Mouse (Mus musculus) stomach, embryonic 14.5 days (tissue): ENCODE measurements around the gene Txlnb. TPM values are rescaled to one million over a fixed set of nuclear protein-coding genes. Genes with fewer than 3 reads are reported as not detected.

Experiments
- ATAC-seq: fragments of 200-750 bp; cut with Nextera tagmentation; 2 replicates; pipeline ENCODE4 v1.8.0; 2017; ENCODE audit warnings: low read depth, moderate TSS enrichment; ENCODE audit not compliant: insufficient number of reproducible peaks, insufficient read depth, low FRiP score
- H3K27ac ChIP-seq: fragments of 300-500 bp; sonication (generic); 2 replicates; pipeline ENCODE4 v1.5.1; 2014; ENCODE audit warnings: mild to moderate bottlenecking, low read length, moderate library complexity, mixed read lengths
- H3K27me3 ChIP-seq: fragments of 300-500 bp; sonication (generic); 2 replicates; pipeline ENCODE4 v1.6.1; 2014; ENCODE audit warnings: low read length, control low read depth, mixed read lengths; ENCODE audit not compliant: control insufficient read depth, insufficient read depth
- H3K36me3 ChIP-seq: fragments of 300-500 bp; sonication (generic); 2 replicates; pipeline ENCODE4 v1.6.1; 2014; ENCODE audit warnings: mild to moderate bottlenecking, control low read depth, low read length, moderate library complexity, mixed read lengths; ENCODE audit not compliant: control insufficient read depth, insufficient read depth
- H3K4me1 ChIP-seq: fragments of 300-500 bp; sonication (generic); 2 replicates; pipeline ENCODE4 v1.6.1; 2014; ENCODE audit warnings: low read length, control low read depth, mixed read lengths; ENCODE audit not compliant: control insufficient read depth, insufficient read depth
- H3K4me2 ChIP-seq: fragments of 300-500 bp; sonication (generic); replicated peaks from 2 replicates; pipeline ENCODE4 v1.6.1; 2014; ENCODE audit warnings: low read depth, low read length, control low read depth
- H3K4me3 ChIP-seq: fragments of 300-500 bp; sonication (generic); 2 replicates; pipeline ENCODE4 v1.5.1; 2014; ENCODE audit warnings: low read depth, low read length, control low read depth
- H3K9ac ChIP-seq: fragments of 300-500 bp; sonication (generic); replicated peaks from 2 replicates; pipeline ENCODE4 v1.6.1; 2014; ENCODE audit warnings: low read depth, mild to moderate bottlenecking, control low read depth, low read length, moderate library complexity, mixed read lengths
- H3K9me3 ChIP-seq: fragments of 300-500 bp; sonication (generic); 2 replicates; pipeline ENCODE4 v1.6.1; 2016; ENCODE audit warnings: low read depth, low read length, control low read depth; ENCODE audit not compliant: control insufficient read depth
- WGBS: fragments of 180-500 bp; shearing (Covaris S2); extraction: QIAGEN DNeasy Blood & Tissue Kit; methylation state at CpG from one replicate; pipeline ENCODE4 v1.1.7; 2014; 5-methylcytosine and 5-hydroxymethylcytosine counted together
- polyA plus RNA-seq: library from polyadenylated mRNA; unstranded; fragments of >200 nt; fragmentation: Nextera tagmentation; extraction: Ambion mirVana; gene quantifications from 2 replicates; pipeline ENCODE4 v1.2.1, GENCODE M21; 2014

The Txlnb gene
- 0.77 and 1.2 TPM in 2 replicates for polyA plus RNA-seq

GRCm38 (mm10) chr10:17795767-17796631 is at the start of gene Txlnb:
Gene Txlnb, plus strand, starts transcription at chr10:17796226.
- Histone ChIP-seq H3K27ac (peak within 1 kb of the TSS; percentile 62; the same call in 1 of the 2 replicates), H3K9me3 (no peaks in the 10 kb centered on the region), H3K4me2 (peak within 1 kb of the TSS; percentile 34), H3K9ac (no peak within 1 kb of the TSS), H3K4me3 (peak within 1 kb of the TSS; percentile 19), H3K27me3 (no peaks in the 10 kb centered on the region), H3K36me3 (no peaks in the 10 kb centered on the region), H3K4me1 (no peaks in the 10 kb centered on the region)
- peak; percentile 76 for ATAC-seq
- WGBS: 16% methylated on average over 13 of the region's 13 CpGs

- H3K36me3 ChIP-seq: no peaks in the 10 kb centered on the region
- no peaks in the 10 kb centered on the region for H3K4me1 ChIP-seq
- no peak overlapping the region for H3K4me2 ChIP-seq
- H3K9me3 ChIP-seq: 0 out of 2 replicates have a peak, but pooled peaks cover 3% of the 10 kb centered on the region
- 82% methylated on average over 5 of the region's 5 CpGs for WGBS
- no peak overlapping the region for H3K9ac ChIP-seq
- H3K27ac ChIP-seq: no peak overlapping the region
- H3K4me3 ChIP-seq: no peak overlapping the region
- H3K27me3 ChIP-seq: no peaks in the 10 kb centered on the region
- no peak for ATAC-seq
These were observed 43.5 kb upstream of the Txlnb start for GRCm38 (mm10) chr10:17752478-17752877.

DNA sequence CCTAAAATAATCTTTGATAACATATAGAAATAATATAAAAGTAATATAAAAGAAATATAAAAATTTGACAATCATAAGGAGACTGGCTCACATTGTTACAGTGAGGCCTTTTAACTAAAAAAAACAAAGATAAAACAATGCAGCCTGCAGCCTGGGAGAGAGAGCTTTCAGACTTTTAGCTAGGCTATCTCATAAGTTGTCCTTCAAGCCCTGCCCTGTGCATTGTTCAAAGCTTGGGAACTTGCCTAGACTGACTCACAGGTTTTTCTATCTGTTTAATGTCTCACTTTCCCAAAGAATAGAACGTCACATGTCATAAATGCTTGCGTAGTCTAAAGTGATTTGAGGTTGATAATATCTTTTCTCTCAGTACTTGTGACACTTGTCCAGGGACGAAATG is 36.3 kb upstream of the Txlnb start:
- Histone ChIP-seq H3K9me3 (0 out of 2 replicates have a peak, but pooled peaks cover 3% of the 10 kb centered on the region), H3K4me1 (no peaks in the 10 kb centered on the region), H3K4me3 (no peak overlapping the region), H3K36me3 (no peaks in the 10 kb centered on the region), H3K27ac (no peak overlapping the region), H3K4me2 (no peak overlapping the region), H3K9ac (no peak overlapping the region), H3K27me3 (no peaks in the 10 kb centered on the region)
- ATAC-seq: no peak
- WGBS: 77% methylated on average over 3 of the region's 3 CpGs

DNA sequence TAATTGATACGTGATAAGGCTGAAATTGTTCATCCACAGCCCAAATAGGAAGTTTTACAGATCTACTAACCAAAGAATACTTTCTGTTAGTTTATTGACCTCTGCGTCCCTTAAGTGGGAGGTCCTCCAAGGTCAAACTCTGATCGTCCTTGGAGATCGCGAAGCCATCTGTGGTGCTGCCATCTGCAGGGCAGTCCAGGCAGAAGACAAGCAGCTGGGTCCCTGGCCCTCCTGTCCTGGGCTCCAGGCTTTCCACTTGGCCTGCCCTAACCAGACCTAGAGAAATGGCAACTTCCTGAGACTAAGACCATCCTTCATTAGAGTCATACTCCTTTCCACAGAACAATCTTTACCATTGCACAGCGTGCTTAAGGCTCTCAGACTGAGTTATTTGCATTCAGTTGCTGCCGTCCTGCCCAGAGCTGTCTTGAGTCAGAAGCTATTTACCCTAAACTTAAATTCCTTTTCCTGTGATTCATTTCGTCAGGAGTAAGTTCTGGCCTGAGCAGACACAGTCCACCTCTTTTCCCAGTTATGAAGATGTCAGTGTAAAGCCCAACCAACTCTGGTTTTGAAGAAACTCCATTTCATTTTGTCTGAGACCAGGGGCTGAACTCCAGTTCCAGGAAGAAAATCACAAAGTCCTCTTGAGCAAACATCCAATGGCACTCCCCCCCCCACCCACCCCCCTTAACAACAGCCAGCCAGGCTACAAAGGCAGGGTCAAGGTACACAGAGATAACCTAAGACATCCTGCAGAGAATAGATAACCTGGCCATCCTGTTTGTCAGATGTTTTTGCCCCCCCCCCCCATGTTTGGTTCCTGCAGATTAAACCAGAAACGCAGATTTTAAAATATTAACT is 35.0 kb upstream of the Txlnb start:
- 53% methylated on average over 9 of the region's 9 CpGs for WGBS
- Histone ChIP-seq H3K27me3 (no peaks in the 10 kb centered on the region), H3K4me2 (no peak overlapping the region), H3K9me3 (no peaks in the 10 kb centered on the region), H3K36me3 (no peaks in the 10 kb centered on the region), H3K4me1 (no peaks in the 10 kb centered on the region), H3K4me3 (no peak overlapping the region), H3K27ac (no peak overlapping the region), H3K9ac (no peak overlapping the region)
- no peak; the same call in 1 of the 2 replicates for ATAC-seq

GRCm38 (mm10) chr10:17761652-17762051 is 34.4 kb upstream of the Txlnb start:
- Histone ChIP-seq H3K9ac (no peak overlapping the region), H3K36me3 (no peaks in the 10 kb centered on the region), H3K27me3 (no peaks in the 10 kb centered on the region), H3K4me1 (no peaks in the 10 kb centered on the region), H3K27ac (no peak overlapping the region), H3K4me2 (no peak overlapping the region), H3K4me3 (no peak overlapping the region), H3K9me3 (no peaks in the 10 kb centered on the region)
- 90% methylated on average over 1 of the region's 1 CpGs for WGBS
- no peak for ATAC-seq

DNA sequence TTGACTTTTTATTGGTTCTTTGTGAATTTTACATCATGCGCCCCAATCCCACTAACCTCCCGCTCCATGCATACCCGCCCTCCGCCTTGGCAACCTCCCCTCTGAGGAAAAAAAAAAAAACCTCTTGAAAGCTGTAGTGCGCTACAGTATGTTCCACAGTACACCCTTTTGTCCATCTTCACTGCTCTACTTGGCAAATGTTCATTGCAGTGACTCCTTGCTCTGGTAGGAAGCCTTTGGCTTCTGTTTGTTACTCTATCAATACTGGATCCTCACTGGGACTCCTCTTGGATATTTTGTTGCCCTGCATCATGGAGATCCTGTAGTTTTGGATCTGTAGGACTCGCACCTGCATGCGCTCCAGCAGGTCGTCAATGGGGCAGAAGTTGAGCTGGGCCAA is 33.1 kb upstream of the Txlnb start:
- H3K4me1 ChIP-seq: no peaks in the 10 kb centered on the region
- WGBS: 96% methylated on average over 8 of the region's 8 CpGs
- no peaks in the 10 kb centered on the region for H3K36me3 ChIP-seq
- no peak overlapping the region for H3K9ac ChIP-seq
- no peak overlapping the region for H3K4me2 ChIP-seq
- H3K4me3 ChIP-seq: no peak overlapping the region
- H3K27ac ChIP-seq: no peak overlapping the region
- no peak for ATAC-seq
- H3K27me3 ChIP-seq: no peaks in the 10 kb centered on the region
- no peaks in the 10 kb centered on the region for H3K9me3 ChIP-seq

DNA sequence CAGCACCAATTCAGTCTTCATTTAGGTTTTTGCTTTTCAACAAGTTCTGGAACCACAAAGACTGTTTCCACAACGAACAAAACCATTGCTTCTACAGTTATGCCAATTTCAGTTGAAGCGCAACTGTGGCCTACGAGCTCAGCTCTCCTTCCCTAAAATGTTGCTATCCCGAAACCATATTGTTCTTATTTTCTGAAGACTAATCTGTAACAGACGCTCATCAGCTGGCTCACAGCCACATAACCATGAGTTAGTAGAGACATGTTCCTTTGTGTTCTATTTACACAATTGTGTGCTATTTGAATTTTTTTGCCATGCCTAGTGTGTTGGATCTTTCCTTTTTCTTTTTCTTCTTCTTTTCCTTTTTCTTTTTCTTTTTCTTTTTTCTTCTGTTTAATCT is 26.2 kb upstream of the Txlnb start:
- no peak overlapping the region for H3K4me2 ChIP-seq
- H3K27me3 ChIP-seq: no peaks in the 10 kb centered on the region
- ATAC-seq: no peak
- no peaks in the 10 kb centered on the region for H3K9me3 ChIP-seq
- no peak overlapping the region for H3K9ac ChIP-seq
- WGBS: 84% methylated on average over 5 of the region's 5 CpGs
- H3K4me3 ChIP-seq: no peak overlapping the region
- no peak overlapping the region for H3K27ac ChIP-seq
- H3K36me3 ChIP-seq: no peaks in the 10 kb centered on the region
- no peaks in the 10 kb centered on the region for H3K4me1 ChIP-seq

- H3K9ac ChIP-seq: no peak overlapping the region
- no peak for ATAC-seq
- no peaks in the 10 kb centered on the region for H3K9me3 ChIP-seq
- no peaks in the 10 kb centered on the region for H3K36me3 ChIP-seq
- no peaks in the 10 kb centered on the region for H3K27me3 ChIP-seq
- H3K4me3 ChIP-seq: no peak overlapping the region
- H3K27ac ChIP-seq: no peak overlapping the region
- no peak overlapping the region for H3K4me2 ChIP-seq
- 84% methylated on average over 10 of the region's 10 CpGs for WGBS
- H3K4me1 ChIP-seq: no peaks in the 10 kb centered on the region
These were observed 23.7 kb upstream of the Txlnb start for GRCm38 (mm10) chr10:17772364-17772763.
